Mouse (Mus musculus) midbrain, embryonic 16.5 days (tissue): ENCODE results near the gene Gpr65. TPM values are rescaled to one million over a fixed set of nuclear protein-coding genes. Genes with fewer than 3 reads are reported as not detected.

Experiments used
- ATAC-seq: fragments of 200-750 bp; cut with Nextera tagmentation; 2 replicates; pipeline ENCODE4 v1.8.0; 2017; ENCODE audit warnings: moderate TSS enrichment
- H3K27ac ChIP-seq: fragments of 300-500 bp; sonication (generic); 2 replicates; pipeline ENCODE4 v1.5.1; 2014; ENCODE audit warnings: mild to moderate bottlenecking, low read length, mixed read lengths
- H3K27me3 ChIP-seq: fragments of 300-500 bp; sonication (generic); 2 replicates; pipeline ENCODE4 v1.6.1; 2014; ENCODE audit warnings: low read depth, low read length, mixed read lengths; ENCODE audit not compliant: control insufficient read depth, insufficient read depth
- H3K36me3 ChIP-seq: fragments of 300-500 bp; sonication (generic); 2 replicates; pipeline ENCODE4 v1.6.1; 2014; ENCODE audit warnings: mild to moderate bottlenecking, low read length, moderate library complexity, mixed read lengths; ENCODE audit not compliant: control insufficient read depth, insufficient read depth
- H3K4me1 ChIP-seq: fragments of 300-500 bp; sonication (generic); 2 replicates; pipeline ENCODE4 v1.6.1; 2014; ENCODE audit warnings: mild to moderate bottlenecking, low read length, mixed read lengths; ENCODE audit not compliant: control insufficient read depth, insufficient read depth
- H3K4me2 ChIP-seq: fragments of 300-500 bp; sonication (generic); 2 replicates; pipeline ENCODE4 v1.6.1; 2014; ENCODE audit warnings: mild to moderate bottlenecking, low read length, mixed read lengths
- H3K4me3 ChIP-seq: fragments of 300-500 bp; sonication (generic); 2 replicates; pipeline ENCODE4 v1.5.1; 2014; ENCODE audit warnings: low read depth, mild to moderate bottlenecking, low read length, moderate library complexity, mixed read lengths
- H3K9ac ChIP-seq: fragments of 300-500 bp; sonication (generic); 2 replicates; pipeline ENCODE4 v1.6.1; 2014; ENCODE audit warnings: low read depth, low read length, mixed read lengths
- H3K9me3 ChIP-seq: fragments of 300-500 bp; sonication (generic); replicated peaks from 2 replicates; pipeline ENCODE4 v1.6.1; 2014; ENCODE audit warnings: mild to moderate bottlenecking, low read length, mixed read lengths; ENCODE audit not compliant: control insufficient read depth, poor library complexity, severe bottlenecking
- WGBS: fragments of 180-500 bp; shearing (Covaris S2); extraction: QIAGEN DNeasy Blood & Tissue Kit; methylation state at CpG from one replicate; pipeline ENCODE4 v1.1.7; 2014; 5-methylcytosine and 5-hydroxymethylcytosine counted together
- polyA plus RNA-seq: library from polyadenylated mRNA; unstranded; fragments of >200 nt; fragmentation: Nextera tagmentation; extraction: Ambion mirVana; gene quantifications from 2 replicates; pipeline ENCODE4 v1.2.1, GENCODE M21; 2015

Gene Gpr65
- polyA plus RNA-seq, 1 experiment from 2014 or later: 0.31 TPM

DNA sequence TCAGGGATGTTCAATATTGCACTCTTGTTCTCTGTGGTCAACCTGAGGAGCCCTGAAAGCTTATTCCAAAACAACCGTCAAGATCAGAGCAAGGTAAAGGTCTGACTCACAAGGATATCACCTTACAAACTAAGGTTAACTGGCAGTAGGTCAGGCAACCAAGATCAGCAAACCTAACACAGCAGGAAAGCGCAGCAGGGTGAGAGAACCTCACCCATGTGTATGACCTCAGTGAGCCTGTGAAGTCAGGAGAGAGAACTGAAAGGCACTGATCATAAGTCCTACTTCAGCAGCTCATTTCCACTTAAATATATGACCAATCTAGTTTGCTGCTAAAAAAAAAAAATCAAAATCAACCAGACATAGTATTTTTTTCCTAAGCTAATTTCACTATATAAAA lies 16.0 kb upstream of the Gpr65 start:
- no peaks in the 10 kb centered on the region for H3K27me3 ChIP-seq
- no peaks in the 10 kb centered on the region for H3K9me3 ChIP-seq
- no peak overlapping the region for H3K27ac ChIP-seq
- ATAC-seq: no peak
- H3K36me3 ChIP-seq: peaks cover 6% of the 10 kb centered on the region; the same call in 1 of the 2 replicates
- H3K4me2 ChIP-seq: no peak overlapping the region
- no peak overlapping the region for H3K4me3 ChIP-seq
- no peak overlapping the region for H3K9ac ChIP-seq
- peaks cover 3% of the 10 kb centered on the region; the same call in 1 of the 2 replicates for H3K4me1 ChIP-seq
- 94% methylated on average over 2 of the region's 2 CpGs for WGBS

DNA sequence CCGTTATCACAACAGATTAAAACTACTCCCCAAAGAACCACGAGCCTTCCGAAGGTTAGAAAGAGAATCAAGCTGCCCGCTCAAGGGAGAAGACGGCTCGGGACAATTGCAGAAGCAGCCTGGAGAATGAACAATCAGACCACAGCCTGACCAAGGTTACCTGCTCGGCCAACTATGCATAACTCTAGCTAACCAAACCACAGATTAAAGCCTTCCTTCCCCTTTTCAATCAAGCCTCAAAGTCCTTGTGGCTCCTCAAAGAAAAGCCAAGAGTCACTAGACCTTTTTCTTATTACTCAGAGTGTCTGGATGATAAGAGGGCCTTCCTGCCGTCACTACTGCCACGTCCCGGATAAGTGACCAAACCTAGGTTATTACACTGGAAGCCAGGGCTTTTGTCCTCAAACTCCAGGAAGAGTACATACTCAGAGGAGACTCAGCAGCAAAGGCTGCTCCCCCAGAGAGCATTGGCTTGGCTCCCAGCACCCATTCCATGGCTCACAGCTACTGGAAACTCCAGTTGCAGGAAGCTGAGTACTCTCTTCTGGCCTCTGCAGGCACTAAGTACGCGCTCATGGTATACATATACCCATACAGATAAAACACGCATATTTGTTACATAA lies 13.0 kb upstream of the Gpr65 start:
- H3K9me3 ChIP-seq: no peaks in the 10 kb centered on the region
- H3K27ac ChIP-seq: no peak overlapping the region
- no peak overlapping the region for H3K4me2 ChIP-seq
- ATAC-seq: no peak
- H3K36me3 ChIP-seq: 0 out of 2 replicates have a peak, but pooled peaks cover 2% of the 10 kb centered on the region
- no peak overlapping the region for H3K9ac ChIP-seq
- no peaks in the 10 kb centered on the region for H3K27me3 ChIP-seq
- no peak overlapping the region for H3K4me3 ChIP-seq
- WGBS: 83% methylated on average over 13 of the region's 13 CpGs
- H3K4me1 ChIP-seq: peaks cover 10% of the 10 kb centered on the region

DNA sequence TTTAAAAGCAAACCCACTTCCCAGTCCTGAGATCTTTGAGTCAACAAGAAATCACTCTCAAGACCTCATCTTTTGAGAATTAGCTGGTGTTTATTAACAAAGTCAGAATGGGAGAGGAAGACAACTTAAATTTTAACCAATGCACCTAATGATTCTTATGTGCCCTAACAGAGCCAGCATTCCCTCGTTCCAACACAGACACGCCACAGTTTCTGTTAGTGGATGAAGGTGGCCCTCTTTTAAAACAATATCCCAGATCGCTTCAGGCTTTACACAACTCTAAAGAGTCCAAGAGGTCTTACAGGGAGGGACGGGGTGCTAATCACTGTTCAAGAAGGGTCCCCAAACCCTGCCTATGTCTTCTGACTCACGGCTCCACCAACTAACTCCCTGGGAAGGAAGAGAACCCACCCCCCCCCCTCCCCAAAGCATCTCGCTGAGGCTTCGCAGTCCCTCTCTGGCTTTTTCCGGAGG lies 10.0 kb upstream of the Gpr65 start:
- Histone ChIP-seq H3K9me3 (no peaks in the 10 kb centered on the region), H3K36me3 (0 out of 2 replicates have a peak, but pooled peaks cover 2% of the 10 kb centered on the region), H3K4me2 (peak overlapping the region; percentile 56), H3K9ac (peak overlapping the region; percentile 76), H3K27me3 (no peaks in the 10 kb centered on the region), H3K4me3 (peak overlapping the region; percentile 61), H3K27ac (peak overlapping the region; percentile 93), H3K4me1 (peaks cover 10% of the 10 kb centered on the region)
- WGBS: 0% methylated on average over 8 of the region's 8 CpGs
- no peak for ATAC-seq

DNA sequence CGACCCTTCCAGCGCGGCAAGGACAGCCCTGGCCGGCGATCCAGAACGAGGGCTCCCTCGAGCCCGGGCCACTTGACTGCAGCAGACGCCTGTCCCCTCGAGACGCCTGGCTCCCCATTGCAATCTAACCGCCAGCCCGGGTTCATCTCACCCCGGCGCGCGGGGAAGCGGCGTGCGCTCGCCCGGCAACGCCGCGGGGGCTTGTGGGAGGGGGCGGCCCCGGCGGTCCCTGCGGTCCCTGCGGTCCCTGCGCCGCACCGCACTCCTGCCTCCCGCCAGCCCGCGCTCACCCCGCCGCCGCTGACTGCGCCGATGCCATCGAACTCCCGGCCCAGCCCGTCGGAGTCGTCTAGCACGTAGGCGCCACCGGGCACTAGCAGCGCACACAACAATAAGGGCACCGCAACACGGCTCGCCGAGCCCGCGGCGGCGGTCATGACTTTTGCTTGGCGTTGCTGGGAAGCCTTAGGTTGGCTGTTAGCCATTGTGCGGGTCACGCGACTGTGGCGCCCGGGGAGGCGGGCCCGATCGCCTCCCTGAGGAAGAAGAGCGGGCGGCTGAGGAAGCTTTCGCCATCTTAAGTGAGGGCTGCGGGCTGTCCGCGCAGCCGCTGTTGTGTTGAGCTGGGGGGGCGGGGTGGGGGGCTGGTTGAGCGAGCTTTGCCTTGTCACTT lies 9.5 kb upstream of the Gpr65 start, which contains the start of gene Galc:
Gene Galc (minus strand): TSS at position 615 of the 673 bp plus-strand sequence.
- Histone ChIP-seq H3K36me3 (no peaks in the 10 kb centered on the region), H3K27me3 (no peaks in the 10 kb centered on the region), H3K4me3 (peak within 1 kb of the TSS; percentile 61), H3K4me1 (peaks cover 10% of the 10 kb centered on the region), H3K4me2 (peak within 1 kb of the TSS; percentile 56), H3K9me3 (no peaks in the 10 kb centered on the region), H3K9ac (peak within 1 kb of the TSS; percentile 76), H3K27ac (peak within 1 kb of the TSS; percentile 93)
- WGBS: under 1% methylated on average over 73 of the region's 76 CpGs
- peak; percentile 96 for ATAC-seq

DNA sequence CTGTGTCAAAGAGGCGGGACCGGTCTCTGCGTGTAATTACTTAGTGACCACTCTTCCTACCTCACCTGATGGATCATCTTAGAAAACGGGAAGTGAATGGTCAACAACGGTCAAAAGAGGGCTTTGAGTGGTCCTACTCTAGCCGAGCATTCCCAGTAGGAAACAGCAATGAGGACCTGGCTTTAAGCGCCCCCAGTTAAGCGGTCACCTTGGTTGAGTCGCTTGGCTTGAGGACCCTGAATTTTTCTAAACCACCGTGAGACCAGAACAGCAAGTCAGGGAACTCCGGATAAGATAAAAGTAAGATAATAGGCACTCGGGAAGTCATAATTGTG lies 8.9 kb upstream of the Gpr65 start:
- Histone ChIP-seq H3K27me3 (no peaks in the 10 kb centered on the region), H3K9me3 (no peaks in the 10 kb centered on the region), H3K4me1 (peaks cover 10% of the 10 kb centered on the region), H3K4me2 (peak overlapping the region; percentile 56), H3K27ac (peak overlapping the region; percentile 93), H3K36me3 (no peaks in the 10 kb centered on the region), H3K9ac (peak overlapping the region; percentile 76), H3K4me3 (peak overlapping the region; percentile 61)
- no peak; the same call in 1 of the 2 replicates for ATAC-seq
- WGBS: 4% methylated on average over 12 of the region's 12 CpGs

DNA sequence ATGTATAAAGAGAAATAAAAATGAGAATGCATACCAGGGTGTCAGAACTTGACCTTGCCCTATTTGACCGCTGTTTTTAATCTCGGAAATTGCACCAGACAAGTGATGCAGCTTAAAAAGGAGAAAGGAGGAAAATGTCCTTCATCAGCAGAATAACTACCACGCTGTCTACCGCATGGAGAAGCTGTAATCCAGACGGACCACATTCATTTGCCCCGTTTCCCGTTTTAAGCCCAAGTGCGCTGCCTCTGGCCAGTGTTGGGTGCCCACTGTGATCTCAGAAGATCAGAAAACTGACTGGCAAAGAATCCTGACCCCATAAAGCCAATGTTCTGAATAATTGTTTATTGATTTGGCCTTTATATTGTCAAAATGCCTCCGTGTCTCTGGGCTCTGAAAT lies 2.7 kb upstream of the Gpr65 start:
- Histone ChIP-seq H3K27ac (no peak overlapping the region), H3K27me3 (no peaks in the 10 kb centered on the region), H3K36me3 (no peaks in the 10 kb centered on the region), H3K9ac (no peak overlapping the region), H3K4me1 (no peaks in the 10 kb centered on the region), H3K4me2 (no peak overlapping the region), H3K9me3 (no peaks in the 10 kb centered on the region), H3K4me3 (no peak overlapping the region)
- ATAC-seq: no peak
- 83% methylated on average over 9 of the region's 9 CpGs for WGBS

DNA sequence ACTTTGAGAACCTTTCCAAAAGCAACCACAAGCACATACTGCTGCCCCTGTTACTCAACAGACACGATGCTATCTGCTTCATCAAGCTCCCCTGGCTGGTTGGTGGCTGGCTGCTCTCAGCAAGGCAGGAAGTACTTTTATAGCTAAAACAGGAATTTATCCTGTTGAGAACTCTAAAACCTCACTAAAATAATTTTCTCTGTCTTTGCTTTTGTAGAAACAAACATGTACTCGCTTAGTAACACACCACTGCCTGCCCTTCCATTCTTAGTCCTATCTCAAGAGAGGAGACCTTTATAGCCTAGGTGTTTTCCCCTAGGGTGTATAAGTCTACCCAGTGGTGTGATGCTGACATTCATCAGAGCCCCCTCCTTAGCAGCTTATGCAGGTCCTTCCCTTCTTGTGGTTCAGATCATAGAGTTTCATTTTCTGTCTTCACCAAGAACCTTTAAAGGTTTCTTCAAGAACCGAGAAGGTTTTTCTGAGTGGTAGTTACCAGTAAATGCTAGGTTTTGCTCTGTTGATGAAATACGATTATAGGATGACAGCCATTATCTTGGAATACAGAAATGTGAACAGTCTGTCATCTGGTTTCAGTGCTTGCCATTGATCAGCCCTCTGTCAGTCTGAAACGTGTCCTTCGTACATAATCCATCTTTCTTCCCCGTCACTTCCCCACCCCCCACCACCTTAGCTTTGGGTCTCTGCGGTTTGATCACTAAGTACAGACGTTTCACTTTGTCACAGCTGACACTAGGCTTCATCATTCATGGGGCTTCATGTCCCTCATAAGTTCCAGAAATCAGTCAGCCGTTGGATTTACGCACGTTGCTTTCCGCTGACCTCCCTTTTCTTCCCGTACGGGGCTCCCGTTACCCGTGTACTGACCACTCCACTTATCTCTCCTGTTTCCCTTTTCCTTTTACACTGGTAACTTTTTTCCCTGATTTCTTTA lies 1.6 kb downstream of the Gpr65 start:
- Histone ChIP-seq H3K9ac (no peak overlapping the region), H3K4me1 (no peaks in the 10 kb centered on the region)
- ATAC-seq: no peak

DNA sequence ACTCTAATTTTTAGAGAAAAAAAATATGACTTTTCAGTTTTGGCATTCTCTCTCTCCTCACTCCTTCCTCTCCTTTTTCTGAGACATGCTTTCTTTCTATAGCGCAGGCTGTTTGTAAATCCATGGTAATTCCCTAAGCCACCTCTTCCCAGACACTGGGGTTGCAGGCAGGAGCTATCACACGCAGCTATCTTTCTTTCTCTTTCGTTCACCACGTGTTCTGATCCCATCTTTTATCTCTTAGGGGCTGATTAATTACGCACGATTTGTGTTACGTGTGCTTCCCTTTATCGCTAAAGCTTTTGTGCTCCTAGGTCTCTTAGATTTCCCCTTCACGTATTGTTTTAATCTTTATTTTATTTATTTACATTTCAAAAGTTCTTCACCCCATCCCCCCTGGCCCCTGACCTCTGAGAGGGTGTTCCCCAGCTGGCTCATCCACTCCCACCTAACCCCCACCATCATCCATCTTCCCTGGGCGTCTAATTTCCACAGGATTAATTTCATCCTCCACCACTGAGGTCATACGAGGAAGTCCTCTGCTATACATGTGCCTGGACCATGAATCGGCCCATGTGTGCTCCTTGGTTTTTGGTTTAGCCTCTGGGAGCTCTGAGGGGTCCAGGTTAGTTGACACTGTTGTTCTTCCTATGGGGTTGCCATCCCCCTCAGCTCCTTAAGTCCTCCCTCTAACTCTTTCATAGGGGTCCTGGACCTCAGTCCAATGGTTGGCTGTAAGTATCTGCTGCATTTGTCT lies 2.6 kb downstream of the Gpr65 start:
- Histone ChIP-seq H3K9ac (no peak overlapping the region), H3K27me3 (no peaks in the 10 kb centered on the region), H3K36me3 (no peaks in the 10 kb centered on the region), H3K27ac (no peak overlapping the region), H3K4me2 (no peak overlapping the region), H3K9me3 (no peaks in the 10 kb centered on the region), H3K4me1 (no peaks in the 10 kb centered on the region), H3K4me3 (no peak overlapping the region)
- no peak for ATAC-seq
- WGBS: 52% methylated on average over 12 of the region's 12 CpGs

More for the DNA sequence above, 1.6 kb downstream of the Gpr65 start:
- Histone ChIP-seq H3K27ac (no peak overlapping the region), H3K4me3 (no peak overlapping the region), H3K27me3 (no peaks in the 10 kb centered on the region), H3K4me2 (no peak overlapping the region), H3K36me3 (no peaks in the 10 kb centered on the region), H3K9me3 (no peaks in the 10 kb centered on the region)
- 77% methylated on average over 17 of the region's 17 CpGs for WGBS
